Mouse (Mus musculus): Measurements from ENCODE around the gene Bik. TPM values are rescaled to one million over a fixed set of nuclear protein-coding genes. Genes with fewer than 3 reads are reported as not detected.

Gene Bik
- 23.1 TPM for polyA plus RNA-seq (2014; fragmentation: Illumina TruSeq; extraction: RNeasy Lipid Tissue Mini Kit (QIAGEN cat#74804); ENCODE audit: insufficient read depth, low read depth, low replicate concordance)

GRCm38 (mm10) chr15:83526424-83527091 lies at the start of gene Bik:
Gene Bik, plus strand, starts transcription at chr15:83526862.

GRCm38 (mm10) chr15:83510805-83511405 lies 15.8 kb upstream of the Bik start, which contains the start of gene Ttll1:
Gene Ttll1, minus strand, starts transcription at chr15:83510893.

GRCm38 (mm10) chr15:83563327-83563856 lies 36.7 kb downstream of the Bik start, which contains the start of the genes Tspo and Mcat:
Gene Tspo, plus strand, starts transcription at chr15:83563592.
Gene Mcat, minus strand, starts transcription at chr15:83563787.

Other genes starting within 250 kb of the Bik start
- gene Arfgap3, start 176.6 kb upstream of the Bik start, polyA plus RNA-seq (2014; fragmentation: Illumina TruSeq; extraction: RNeasy Lipid Tissue Mini Kit (QIAGEN cat#74804); ENCODE audit: insufficient read depth, low read depth, low replicate concordance): 22.1 TPM
- gene Pacsin2, start 62.3 kb upstream of the Bik start, polyA plus RNA-seq (2014; fragmentation: Illumina TruSeq; extraction: RNeasy Lipid Tissue Mini Kit (QIAGEN cat#74804); ENCODE audit: insufficient read depth, low read depth, low replicate concordance): 51.6 TPM
- gene Ttll1, start 16.0 kb upstream of the Bik start, polyA plus RNA-seq (2014; fragmentation: Illumina TruSeq; extraction: RNeasy Lipid Tissue Mini Kit (QIAGEN cat#74804); ENCODE audit: insufficient read depth, low read depth, low replicate concordance): 5.7 TPM
- gene Tspo, start 36.7 kb downstream of the Bik start, polyA plus RNA-seq (2014; fragmentation: Illumina TruSeq; extraction: RNeasy Lipid Tissue Mini Kit (QIAGEN cat#74804); ENCODE audit: insufficient read depth, low read depth, low replicate concordance): 354 TPM
- gene Mcat, start 36.9 kb downstream of the Bik start, polyA plus RNA-seq (2014; fragmentation: Illumina TruSeq; extraction: RNeasy Lipid Tissue Mini Kit (QIAGEN cat#74804); ENCODE audit: insufficient read depth, low read depth, low replicate concordance): 12.2 TPM
- 7.4 TPM for gene Ttll12, start 68.3 kb downstream of the Bik start, polyA plus RNA-seq (2014; fragmentation: Illumina TruSeq; extraction: RNeasy Lipid Tissue Mini Kit (QIAGEN cat#74804); ENCODE audit: insufficient read depth, low read depth, low replicate concordance)
- gene Scube1, start 198.2 kb downstream of the Bik start, polyA plus RNA-seq (2014; fragmentation: Illumina TruSeq; extraction: RNeasy Lipid Tissue Mini Kit (QIAGEN cat#74804); ENCODE audit: insufficient read depth, low read depth, low replicate concordance): 8.3 TPM